Mouse (Mus musculus): ENCODE measurements around the gene Casc3.
A peak's percentile ranks its signal among the peaks of the same experiment; 100 is the strongest.

Casc3 gene

GRCm38 (mm10) chr11:98836128-98836527, 31.4 kb downstream of the Casc3 start:
- no peak for DNase-seq (ENCODE audit: low spot score)

- DNase-seq (ENCODE audit: low spot score) = peak; percentile 85
Measured at GRCm38 (mm10) chr11:98836651-98837141, 32.0 kb downstream of the Casc3 start, which contains the start of gene Rapgefl1. Rapgefl1 (plus strand) TSS chr11:98836785.

GRCm38 (mm10) chr11:98837231-98837704, 32.6 kb downstream of the Casc3 start:
- peak; percentile 34 for DNase-seq (ENCODE audit: low spot score)

GRCm38 (mm10) chr11:98837917-98838316, 33.2 kb downstream of the Casc3 start:
- no peak for DNase-seq (ENCODE audit: low spot score)

- no peak for DNase-seq (ENCODE audit: low spot score)
Measured at GRCm38 (mm10) chr11:98838512-98838911, 33.8 kb downstream of the Casc3 start.

GRCm38 (mm10) chr11:98839402-98839801, 34.7 kb downstream of the Casc3 start:
- DNase-seq (ENCODE audit: low spot score) = peak; percentile 51

- DNase-seq (ENCODE audit: low spot score) = no peak
Measured at GRCm38 (mm10) chr11:98839897-98840296, 35.2 kb downstream of the Casc3 start.

GRCm38 (mm10) chr11:98846016-98846415, 41.3 kb downstream of the Casc3 start:
- DNase-seq (ENCODE audit: low spot score) = no peak

GRCm38 (mm10) chr11:98846865-98847604, 42.3 kb downstream of the Casc3 start:
- no peak for DNase-seq (ENCODE audit: low spot score)

- DNase-seq (ENCODE audit: low spot score) = no peak
Measured at GRCm38 (mm10) chr11:98849196-98849894, 44.6 kb downstream of the Casc3 start.

- DNase-seq (ENCODE audit: low spot score) = no peak
Measured at GRCm38 (mm10) chr11:98850100-98851093, 45.7 kb downstream of the Casc3 start.

GRCm38 (mm10) chr11:98854116-98854515, 49.4 kb downstream of the Casc3 start:
- no peak for DNase-seq (ENCODE audit: low spot score)

GRCm38 (mm10) chr11:98854659-98855058, 50.0 kb downstream of the Casc3 start:
- DNase-seq (ENCODE audit: low spot score) = no peak

- DNase-seq (ENCODE audit: low spot score) = peak; percentile 77
Measured at GRCm38 (mm10) chr11:98858759-98859731, 54.3 kb downstream of the Casc3 start.

GRCm38 (mm10) chr11:98863028-98863750, 58.5 kb downstream of the Casc3 start, which contains the start of gene Wipf2:
Wipf2 (plus strand) TSS chr11:98863638.
- DNase-seq (ENCODE audit: low spot score) = peak; percentile 96

- DNase-seq (ENCODE audit: low spot score) = peak; percentile 60
Measured at GRCm38 (mm10) chr11:98863751-98864429, 59.2 kb downstream of the Casc3 start.

- no peak for DNase-seq (ENCODE audit: low spot score)
Measured at GRCm38 (mm10) chr11:98867293-98867692, 62.6 kb downstream of the Casc3 start.

- no peak for DNase-seq (ENCODE audit: low spot score)
Measured at GRCm38 (mm10) chr11:98869906-98870305, 65.2 kb downstream of the Casc3 start.

- DNase-seq (ENCODE audit: low spot score) = no peak
Measured at GRCm38 (mm10) chr11:98870791-98871190, 66.1 kb downstream of the Casc3 start.
